Mouse (Mus musculus) erythroblast, embryonic 14.5 days (primary cell): Measurements from ENCODE around the gene Cpn1.

Experiments used
- GATA1 ChIP-seq: IDR thresholded peaks from 2 replicates; pipeline ENCODE4 v1.6.1; 2012; ENCODE audit warnings: low read length, inconsistent platforms, mixed read lengths
- TAL1 ChIP-seq: IDR thresholded peaks from 3 replicates; pipeline ENCODE4 v1.6.1; 2012; ENCODE audit warnings: low read length, inconsistent platforms, mixed read lengths

GRCm38 (mm10) chr19:43927967-43928366 lies 58.4 kb downstream of the Cpn1 start:
- no peak for TF ChIP-seq GATA1
- no peak for TF ChIP-seq TAL1
